Mouse (Mus musculus) heart, embryonic 11.5 days (tissue): ENCODE data around the gene Myo1c. TPM values are rescaled to one million over a fixed set of nuclear protein-coding genes. Genes with fewer than 3 reads are reported as not detected.

Experiments
- ATAC-seq: fragments of 200-750 bp; cut with Nextera tagmentation; replicated peaks from 2 replicates; pipeline ENCODE4 v1.8.0; 2017; ENCODE audit warnings: moderate library complexity; ENCODE audit not compliant: insufficient number of reproducible peaks, low FRiP score, low TSS enrichment
- H3K27ac ChIP-seq: fragments of 300-500 bp; sonication (generic); 2 replicates; pipeline ENCODE4 v1.5.1; 2014; ENCODE audit warnings: mild to moderate bottlenecking, low read depth, low read length
- H3K27me3 ChIP-seq: fragments of 300-500 bp; sonication (generic); 2 replicates; pipeline ENCODE4 v1.6.1; 2014; ENCODE audit warnings: mild to moderate bottlenecking, low read length, mixed read lengths; ENCODE audit not compliant: control insufficient read depth, insufficient read depth
- H3K36me3 ChIP-seq: fragments of 300-500 bp; sonication (generic); 2 replicates; pipeline ENCODE4 v1.6.1; 2014; ENCODE audit warnings: mild to moderate bottlenecking, low read length, moderate library complexity, mixed read lengths; ENCODE audit not compliant: control insufficient read depth, insufficient read depth
- H3K4me1 ChIP-seq: fragments of 300-500 bp; sonication (generic); 2 replicates; pipeline ENCODE4 v1.6.1; 2014; ENCODE audit warnings: low read length; ENCODE audit not compliant: control insufficient read depth, insufficient read depth
- H3K4me2 ChIP-seq: fragments of 300-500 bp; sonication (generic); 2 replicates; pipeline ENCODE4 v1.6.1; 2014; ENCODE audit warnings: mild to moderate bottlenecking, moderate library complexity
- H3K4me3 ChIP-seq: fragments of 300-500 bp; sonication (generic); 2 replicates; pipeline ENCODE4 v1.5.1; 2014; ENCODE audit warnings: low read depth, low read length
- H3K9ac ChIP-seq: fragments of 300-500 bp; sonication (generic); 2 replicates; pipeline ENCODE4 v1.6.1; 2014; ENCODE audit warnings: mild to moderate bottlenecking, low read depth, low read length, moderate library complexity
- H3K9me3 ChIP-seq: fragments of 300-500 bp; sonication (generic); replicated peaks from 2 replicates; pipeline ENCODE4 v1.6.1; 2016; ENCODE audit warnings: low read length; ENCODE audit not compliant: control insufficient read depth
- WGBS: fragments of 180-500 bp; shearing (Covaris S2); extraction: QIAGEN DNeasy Blood & Tissue Kit; methylation state at CpG from one replicate; pipeline ENCODE4 v1.1.7; 2014; ENCODE audit not compliant: insufficient replicate concordance; 5-methylcytosine and 5-hydroxymethylcytosine counted together
- polyA plus RNA-seq: library from polyadenylated mRNA; unstranded; fragments of >200 nt; fragmentation: Nextera tagmentation; extraction: Ambion mirVana; gene quantifications from 2 replicates; pipeline ENCODE4 v1.2.1, GENCODE M21; 2014

Myo1c gene
- polyA plus RNA-seq = 33.0 and 54.5 TPM in 2 replicates

- Histone ChIP-seq H3K4me2 (peak within 1 kb of the TSS; percentile 88), H3K4me3 (peak within 1 kb of the TSS; percentile 61), H3K36me3 (no peaks in the 10 kb centered on the region), H3K9me3 (no peaks in the 10 kb centered on the region), H3K27me3 (no peaks in the 10 kb centered on the region), H3K27ac (peak within 1 kb of the TSS; percentile 83), H3K9ac (peak within 1 kb of the TSS; percentile 81), H3K4me1 (peaks cover 49% of the 10 kb centered on the region)
- ATAC-seq = no peak
- 61% methylated on average over 7 of the region's 7 CpGs for WGBS
Observed at GRCm38 (mm10) chr11:75650311-75650710, at the start of gene Myo1c. TSS of gene Myo1c (plus strand) at chr11:75650504.

DNA sequence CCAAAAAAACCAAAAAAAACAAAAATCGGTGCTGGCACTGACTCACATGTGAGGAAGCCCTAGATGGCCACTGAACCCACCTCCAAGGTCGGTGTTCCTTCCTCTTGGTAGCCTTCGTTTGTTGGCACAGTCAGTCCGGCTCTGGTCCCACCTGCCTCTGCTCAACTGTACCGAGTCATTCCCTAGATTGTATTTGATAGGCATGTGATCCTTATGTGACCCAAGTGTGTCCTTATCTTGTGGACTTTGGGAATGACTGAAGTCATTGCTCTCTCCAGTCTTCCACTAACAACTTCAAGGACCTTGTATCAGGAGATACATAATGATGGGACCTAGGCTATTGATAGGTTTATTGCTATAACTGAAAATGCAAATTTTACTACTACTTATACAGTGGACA lies 45.5 kb upstream of the Myo1c start:
- ATAC-seq = no peak
- H3K27me3 ChIP-seq = no peaks in the 10 kb centered on the region
- no peak overlapping the region for H3K9ac ChIP-seq
- no peak overlapping the region for H3K4me2 ChIP-seq
- 84% methylated on average over 5 of the region's 5 CpGs for WGBS
- no peak overlapping the region for H3K27ac ChIP-seq
- H3K9me3 ChIP-seq = no peaks in the 10 kb centered on the region
- peaks cover 26% of the 10 kb centered on the region for H3K36me3 ChIP-seq
- H3K4me3 ChIP-seq = no peak overlapping the region
- no peaks in the 10 kb centered on the region for H3K4me1 ChIP-seq

DNA sequence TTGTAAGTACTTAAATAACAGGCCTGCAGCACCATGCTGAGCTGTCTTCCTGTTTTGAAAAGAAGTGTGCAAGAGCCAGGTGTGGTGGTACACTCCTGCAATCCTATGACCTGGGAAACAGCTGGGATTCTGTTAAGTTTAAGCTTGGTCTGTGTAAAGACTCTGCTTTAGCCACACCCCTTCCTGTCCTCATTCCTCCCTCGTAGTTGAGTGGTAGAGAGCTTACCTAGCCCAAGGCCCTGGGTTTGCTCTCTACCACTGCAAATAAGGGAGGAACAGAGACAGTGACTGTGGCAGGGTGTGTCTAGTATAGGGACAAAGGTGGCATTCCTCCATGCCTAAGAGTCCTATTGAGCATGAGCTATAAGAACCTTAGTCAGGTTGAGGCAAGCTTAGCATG lies 45.0 kb upstream of the Myo1c start:
- H3K4me1 ChIP-seq = no peaks in the 10 kb centered on the region
- 48% methylated on average over 1 of the region's 1 CpGs for WGBS
- no peak overlapping the region for H3K4me2 ChIP-seq
- no peak overlapping the region for H3K27ac ChIP-seq
- ATAC-seq = no peak
- H3K9ac ChIP-seq = no peak overlapping the region
- H3K9me3 ChIP-seq = no peaks in the 10 kb centered on the region
- peaks cover 31% of the 10 kb centered on the region for H3K36me3 ChIP-seq
- no peak overlapping the region for H3K4me3 ChIP-seq
- no peaks in the 10 kb centered on the region for H3K27me3 ChIP-seq

DNA sequence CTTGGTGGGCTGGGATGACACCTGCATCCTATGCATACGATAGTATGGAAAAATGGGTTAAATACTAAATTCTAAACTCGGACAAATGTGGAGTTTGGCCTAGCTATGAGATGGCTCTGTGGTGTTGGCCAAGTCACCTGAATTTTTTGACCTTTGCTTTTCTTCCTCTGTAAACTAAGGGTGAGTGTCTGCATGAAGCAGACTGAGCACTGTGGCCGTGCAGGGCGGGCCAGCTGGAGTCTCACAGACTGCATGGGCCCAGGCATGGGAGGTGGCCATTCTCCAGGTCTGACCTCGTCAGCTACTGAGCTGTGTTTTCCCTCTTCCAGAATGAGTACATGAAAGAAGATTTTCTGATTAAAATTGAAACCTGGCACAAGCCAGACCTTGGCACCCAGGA lies 41.5 kb upstream of the Myo1c start:
- H3K36me3 ChIP-seq = peaks cover 17% of the 10 kb centered on the region
- H3K4me1 ChIP-seq = no peaks in the 10 kb centered on the region
- no peaks in the 10 kb centered on the region for H3K27me3 ChIP-seq
- H3K27ac ChIP-seq = no peak overlapping the region
- no peak overlapping the region for H3K4me3 ChIP-seq
- 94% methylated on average over 5 of the region's 5 CpGs for WGBS
- H3K4me2 ChIP-seq = no peak overlapping the region
- no peak overlapping the region for H3K9ac ChIP-seq
- ATAC-seq = no peak
- H3K9me3 ChIP-seq = no peaks in the 10 kb centered on the region

DNA sequence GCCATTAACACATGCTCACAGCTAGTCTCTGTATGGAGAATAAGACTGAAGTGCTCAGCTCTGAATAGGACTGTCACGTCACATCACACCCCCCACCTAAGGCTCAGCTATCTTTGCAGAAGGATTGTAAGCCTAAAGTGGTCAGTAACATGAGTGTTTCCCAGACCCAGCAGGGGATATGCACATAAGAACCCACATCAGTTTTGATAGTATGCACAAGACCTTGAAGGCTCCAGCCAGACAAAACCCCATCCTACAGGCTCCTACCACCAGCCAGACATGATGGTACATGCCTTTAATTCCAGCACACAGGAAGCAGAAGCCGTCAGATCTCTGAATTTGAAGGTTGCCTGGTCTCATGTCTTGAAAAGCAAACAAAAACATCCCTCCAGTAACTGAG lies 40.3 kb upstream of the Myo1c start:
- Histone ChIP-seq H3K4me2 (no peak overlapping the region), H3K9ac (no peak overlapping the region), H3K27ac (no peak overlapping the region), H3K36me3 (peaks cover 21% of the 10 kb centered on the region), H3K27me3 (no peaks in the 10 kb centered on the region), H3K4me1 (no peaks in the 10 kb centered on the region), H3K4me3 (no peak overlapping the region), H3K9me3 (no peaks in the 10 kb centered on the region)
- 87% methylated on average over 2 of the region's 2 CpGs for WGBS
- no peak for ATAC-seq

GRCm38 (mm10) chr11:75614769-75615168 lies 35.5 kb upstream of the Myo1c start:
- H3K27ac ChIP-seq = no peak overlapping the region
- no peak overlapping the region for H3K4me3 ChIP-seq
- WGBS = 92% methylated on average over 1 of the region's 1 CpGs
- ATAC-seq = no peak
- no peaks in the 10 kb centered on the region for H3K4me1 ChIP-seq
- no peak overlapping the region for H3K9ac ChIP-seq
- H3K36me3 ChIP-seq = peaks cover 21% of the 10 kb centered on the region
- H3K27me3 ChIP-seq = no peaks in the 10 kb centered on the region
- no peaks in the 10 kb centered on the region for H3K9me3 ChIP-seq
- no peak overlapping the region for H3K4me2 ChIP-seq

GRCm38 (mm10) chr11:75615556-75615955 lies 34.7 kb upstream of the Myo1c start:
- no peak overlapping the region for H3K9ac ChIP-seq
- no peak overlapping the region for H3K4me2 ChIP-seq
- no peaks in the 10 kb centered on the region for H3K9me3 ChIP-seq
- peaks cover 23% of the 10 kb centered on the region for H3K36me3 ChIP-seq
- H3K4me1 ChIP-seq = no peaks in the 10 kb centered on the region
- no peak overlapping the region for H3K4me3 ChIP-seq
- ATAC-seq = no peak
- no peak overlapping the region for H3K27ac ChIP-seq
- WGBS = 86% methylated on average over 2 of the region's 2 CpGs
- H3K27me3 ChIP-seq = no peaks in the 10 kb centered on the region

DNA sequence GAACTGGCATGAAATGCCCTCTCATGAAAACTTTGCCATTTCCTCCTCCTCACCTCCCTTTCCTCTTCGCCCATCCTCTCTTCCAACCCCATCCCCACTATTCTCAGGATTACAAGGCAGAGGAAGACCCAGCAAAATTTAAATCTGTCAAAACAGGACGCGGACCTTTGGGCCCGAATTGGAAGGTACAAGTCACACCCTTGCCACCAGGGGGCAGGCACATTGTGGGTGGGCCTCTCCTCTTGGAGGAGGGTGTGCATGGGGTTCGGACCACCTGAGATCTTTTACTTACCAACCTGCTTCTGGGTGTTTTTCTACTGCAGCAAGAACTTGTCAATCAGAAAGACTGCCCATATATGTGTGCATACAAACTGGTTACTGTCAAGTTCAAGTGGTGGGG lies 31.2 kb upstream of the Myo1c start:
- Histone ChIP-seq H3K9ac (no peak overlapping the region), H3K4me2 (no peak overlapping the region), H3K9me3 (no peaks in the 10 kb centered on the region), H3K4me1 (peaks cover 19% of the 10 kb centered on the region), H3K4me3 (no peak overlapping the region), H3K36me3 (peaks cover 29% of the 10 kb centered on the region), H3K27ac (no peak overlapping the region), H3K27me3 (no peaks in the 10 kb centered on the region)
- no peak for ATAC-seq
- whole genome bisulfite sequencing = 80% methylated on average over 5 of the region's 5 CpGs

DNA sequence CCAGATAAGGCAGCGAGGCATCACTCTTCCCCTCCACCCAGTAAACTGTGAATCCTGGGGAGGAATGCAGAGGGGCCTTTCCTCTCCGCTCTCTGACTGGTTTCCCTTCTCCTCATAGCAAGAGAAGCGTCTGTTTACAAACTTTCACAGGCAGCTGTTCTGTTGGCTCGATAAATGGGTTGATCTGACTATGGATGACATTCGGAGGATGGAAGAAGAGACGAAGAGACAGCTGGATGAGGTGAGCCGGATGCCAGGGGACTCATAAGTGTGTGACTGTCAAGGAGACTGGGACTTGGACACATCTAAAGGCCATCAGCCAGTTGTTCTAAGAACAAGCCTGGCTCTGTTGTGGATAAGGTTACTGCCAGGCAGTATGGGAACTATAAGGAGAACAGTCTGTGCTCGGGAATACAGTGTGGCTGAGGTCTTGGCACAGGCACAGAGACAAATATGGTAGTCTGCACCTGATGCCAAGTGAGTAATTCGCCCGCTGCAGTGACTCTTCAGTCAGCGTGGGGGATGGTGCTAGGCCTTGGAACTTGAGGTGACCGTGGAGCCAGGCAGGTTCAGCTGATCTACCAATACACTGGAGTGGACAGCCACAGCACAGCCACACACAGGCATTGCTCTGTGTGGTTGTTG lies 30.0 kb upstream of the Myo1c start:
- no peak overlapping the region for H3K4me3 ChIP-seq
- no peak for ATAC-seq
- H3K4me2 ChIP-seq = no peak overlapping the region
- H3K27ac ChIP-seq = no peak overlapping the region
- H3K4me1 ChIP-seq = peaks cover 25% of the 10 kb centered on the region
- no peak overlapping the region for H3K9ac ChIP-seq
- peaks cover 26% of the 10 kb centered on the region for H3K36me3 ChIP-seq
- 90% methylated on average over 12 of the region's 12 CpGs for WGBS
- no peaks in the 10 kb centered on the region for H3K9me3 ChIP-seq
- no peaks in the 10 kb centered on the region for H3K27me3 ChIP-seq
